Mouse (Mus musculus): ENCODE results near the gene Trip6.
A peak's percentile ranks its signal among the peaks of the same experiment; 100 is the strongest.
"Not testable (repeated sequence)": the region's sequence is repeated elsewhere in the genome, so short reads cannot be mapped to it uniquely, and the experiment has no call there.

Trip6 gene

GRCm38 (mm10) chr5:137301253-137301652 lies 13.0 kb downstream of the Trip6 start:
- DNase-seq (ENCODE audit: extremely low spot score, low spot score), result no peak

GRCm38 (mm10) chr5:137299240-137299639 lies 15.0 kb downstream of the Trip6 start:
- DNase-seq (ENCODE audit: extremely low spot score, low spot score), result no peak

GRCm38 (mm10) chr5:137297126-137297525 lies 17.1 kb downstream of the Trip6 start:
- no peak for DNase-seq (ENCODE audit: extremely low spot score, low spot score)

- DNase-seq (ENCODE audit: extremely low spot score, low spot score), result no peak
These were observed 18.5 kb downstream of the Trip6 start for GRCm38 (mm10) chr5:137295712-137296111.

GRCm38 (mm10) chr5:137295296-137295695 lies 18.9 kb downstream of the Trip6 start:
- DNase-seq (ENCODE audit: extremely low spot score, low spot score), result no peak

- DNase-seq (ENCODE audit: extremely low spot score, low spot score), result no peak
These were observed 19.5 kb downstream of the Trip6 start for GRCm38 (mm10) chr5:137294744-137295093.

GRCm38 (mm10) chr5:137293839-137294743 lies 20.1 kb downstream of the Trip6 start, which contains the start of gene Ufsp1:
Gene Ufsp1 (plus strand): TSS chr5:137294629.
- DNase-seq (ENCODE audit: extremely low spot score, low spot score), result peak; percentile 95

- DNase-seq (ENCODE audit: extremely low spot score, low spot score), result peak; percentile 66
These were observed 20.9 kb downstream of the Trip6 start for GRCm38 (mm10) chr5:137293282-137293681.

GRCm38 (mm10) chr5:137291381-137291926 lies 22.8 kb downstream of the Trip6 start:
- DNase-seq (ENCODE audit: extremely low spot score, low spot score), result no peak

- DNase-seq (ENCODE audit: extremely low spot score, low spot score), result peak; percentile 53
These were observed 23.5 kb downstream of the Trip6 start for GRCm38 (mm10) chr5:137290677-137291076.

GRCm38 (mm10) chr5:137289591-137290365 lies 24.4 kb downstream of the Trip6 start:
- DNase-seq (ENCODE audit: extremely low spot score, low spot score), result no peak

- DNase-seq (ENCODE audit: extremely low spot score, low spot score), result peak; percentile 50
These were observed 25.2 kb downstream of the Trip6 start for GRCm38 (mm10) chr5:137288999-137289470.

GRCm38 (mm10) chr5:137287953-137288743 lies 26.1 kb downstream of the Trip6 start:
- peak; percentile 52 for DNase-seq (ENCODE audit: extremely low spot score, low spot score)

- peak; percentile 57 for DNase-seq (ENCODE audit: extremely low spot score, low spot score)
These were observed 26.9 kb downstream of the Trip6 start, which contains the start of gene Ache for GRCm38 (mm10) chr5:137287032-137287952. Gene Ache (plus strand): TSS chr5:137287519.

- peak; percentile 91 for DNase-seq (ENCODE audit: extremely low spot score, low spot score)
These were observed 27.6 kb downstream of the Trip6 start for GRCm38 (mm10) chr5:137286655-137287031.

GRCm38 (mm10) chr5:137285986-137286385 lies 28.2 kb downstream of the Trip6 start:
- DNase-seq (ENCODE audit: extremely low spot score, low spot score), result no peak

GRCm38 (mm10) chr5:137285045-137285444 lies 29.2 kb downstream of the Trip6 start:
- DNase-seq (ENCODE audit: extremely low spot score, low spot score), result no peak

GRCm38 (mm10) chr5:137284411-137284810 lies 29.8 kb downstream of the Trip6 start:
- DNase-seq (ENCODE audit: extremely low spot score, low spot score), result not testable (repeated sequence)

GRCm38 (mm10) chr5:137277360-137278342 lies 36.6 kb downstream of the Trip6 start:
- DNase-seq (ENCODE audit: extremely low spot score, low spot score), result no peak
